Mouse (Mus musculus) midbrain, embryonic 12.5 days (tissue): Measurements from ENCODE around the gene Smad9. TPM values are rescaled to one million over a fixed set of nuclear protein-coding genes. Genes with fewer than 3 reads are reported as not detected.

ENCODE experiments used
- ATAC-seq: fragments of 200-750 bp; cut with Nextera tagmentation; 2 replicates; pipeline ENCODE4 v1.8.0; 2017; ENCODE audit warnings: low read depth, moderate TSS enrichment, moderate library complexity; ENCODE audit not compliant: low FRiP score
- H3K27ac ChIP-seq: fragments of 300-500 bp; sonication (generic); replicated peaks from 2 replicates; pipeline ENCODE4 v1.5.1; 2016; ENCODE audit warnings: mild to moderate bottlenecking
- H3K27me3 ChIP-seq: fragments of 300-500 bp; sonication (generic); 2 replicates; pipeline ENCODE4 v1.6.1; 2016; ENCODE audit warnings: mild to moderate bottlenecking
- H3K36me3 ChIP-seq: fragments of 300-500 bp; sonication (generic); 2 replicates; pipeline ENCODE4 v1.6.1; 2016
- H3K4me1 ChIP-seq: fragments of 300-500 bp; sonication (generic); 2 replicates; pipeline ENCODE4 v1.6.1; 2016
- H3K4me2 ChIP-seq: fragments of 300-500 bp; sonication (generic); replicated peaks from 2 replicates; pipeline ENCODE4 v1.6.1; 2016; ENCODE audit warnings: mild to moderate bottlenecking, moderate library complexity
- H3K4me3 ChIP-seq: fragments of 300-500 bp; sonication (generic); 2 replicates; pipeline ENCODE4 v1.5.1; 2016; ENCODE audit warnings: mild to moderate bottlenecking
- H3K9ac ChIP-seq: fragments of 300-500 bp; sonication (generic); replicated peaks from 2 replicates; pipeline ENCODE4 v1.6.1; 2016; ENCODE audit warnings: mild to moderate bottlenecking, moderate library complexity
- H3K9me3 ChIP-seq: fragments of 300-500 bp; sonication (generic); 2 replicates; pipeline ENCODE4 v1.6.1; 2016; ENCODE audit warnings: mild to moderate bottlenecking
- WGBS: fragments of 180-500 bp; shearing (Covaris S2); methylation state at CpG from one replicate; pipeline ENCODE4 v1.1.7; 2016; 5-methylcytosine and 5-hydroxymethylcytosine counted together
- polyA plus RNA-seq: library from polyadenylated mRNA; unstranded; fragments of >200 nt; fragmentation: Nextera tagmentation; extraction: Ambion mirVana; gene quantifications from 2 replicates; pipeline ENCODE4 v1.2.1, GENCODE M21; 2016

Gene Smad9
- polyA plus RNA-seq = 0.24 and 0.33 TPM in 2 replicates

DNA sequence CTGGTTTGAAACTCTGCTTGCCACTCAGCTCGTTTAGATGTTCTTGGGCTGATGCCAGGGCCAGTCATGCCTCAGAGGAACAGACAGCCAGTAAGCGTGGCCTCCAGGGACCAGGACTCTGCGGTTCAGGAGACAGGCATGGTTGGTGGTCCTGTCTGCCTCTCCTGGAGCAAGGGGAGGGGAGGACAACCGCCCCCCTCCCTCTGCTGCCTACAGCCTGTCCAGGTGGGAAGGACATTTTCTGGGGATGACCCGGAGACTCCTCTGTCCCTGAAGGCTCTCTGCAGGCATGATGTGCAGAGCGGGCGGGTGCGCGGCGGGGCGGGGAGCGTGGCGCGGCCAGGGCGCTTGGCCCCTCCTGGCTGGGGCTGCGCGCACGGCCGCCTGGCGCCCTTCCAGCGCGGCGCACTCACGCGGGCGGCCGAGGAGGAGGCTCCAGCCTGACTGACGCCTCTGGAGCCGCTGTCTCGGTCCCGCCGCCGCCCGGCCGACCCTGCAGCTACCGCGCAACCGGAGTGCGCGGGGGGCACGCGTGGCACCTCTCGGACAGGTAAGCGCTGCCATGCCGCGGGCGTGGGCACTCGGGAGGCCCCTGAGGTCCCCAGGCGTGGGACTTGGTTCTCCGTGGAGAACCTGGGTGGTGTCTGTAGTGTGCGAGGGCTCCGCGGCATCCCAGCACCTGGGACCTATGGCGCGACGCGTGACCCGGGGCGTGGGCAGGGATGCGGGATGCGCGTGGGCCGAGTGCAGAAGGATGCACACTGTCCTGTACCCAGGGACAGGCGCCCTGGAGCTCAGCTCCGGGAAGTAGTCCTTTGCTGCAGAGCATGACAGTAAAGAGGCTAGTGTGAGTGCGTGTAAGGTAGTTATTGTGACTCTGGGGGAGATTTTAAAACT is at the start of gene Smad9:
TSS of gene Smad9 (plus strand) at position 438 of the 897 bp plus-strand sequence.
- peak within 1 kb of the TSS; percentile 62 for H3K4me3 ChIP-seq
- H3K27me3 ChIP-seq = peaks cover 30% of the 10 kb centered on the region
- H3K4me2 ChIP-seq = peak within 1 kb of the TSS; percentile 100
- peak within 1 kb of the TSS; percentile 66 for H3K9ac ChIP-seq
- peaks cover 18% of the 10 kb centered on the region for H3K4me1 ChIP-seq
- 1% methylated on average over 63 of the region's 66 CpGs for WGBS
- H3K9me3 ChIP-seq = no peaks in the 10 kb centered on the region
- peak; percentile 87 for ATAC-seq
- H3K27ac ChIP-seq = no peak within 1 kb of the TSS
- H3K36me3 ChIP-seq = peaks cover 16% of the 10 kb centered on the region

DNA sequence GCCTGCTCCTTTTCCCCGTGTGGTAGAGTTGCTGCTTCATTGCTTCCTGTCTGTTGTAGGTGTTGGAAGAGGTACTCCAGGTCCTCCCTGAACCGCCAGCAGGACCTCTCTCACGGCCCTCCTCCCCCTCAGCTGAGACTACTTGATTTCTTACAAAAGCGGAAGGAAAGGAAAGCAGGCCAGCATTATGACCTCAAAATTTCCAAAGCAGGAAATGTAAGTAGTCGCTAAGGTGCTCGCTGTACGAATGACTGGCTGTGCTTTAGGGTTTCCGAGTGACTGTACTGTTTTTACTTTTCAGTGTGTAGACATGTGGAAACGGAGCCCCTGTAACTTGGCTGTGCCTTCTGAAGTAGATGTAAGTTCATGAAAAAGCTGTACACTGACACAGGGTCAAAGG is 46.4 kb upstream of the Smad9 start:
- Histone ChIP-seq H3K9ac (no peak overlapping the region), H3K36me3 (peaks cover 74% of the 10 kb centered on the region), H3K4me3 (no peak overlapping the region), H3K27me3 (no peaks in the 10 kb centered on the region), H3K4me2 (no peak overlapping the region), H3K4me1 (no peaks in the 10 kb centered on the region), H3K9me3 (no peaks in the 10 kb centered on the region), H3K27ac (no peak overlapping the region)
- 89% methylated on average over 9 of the region's 9 CpGs for WGBS
- no peak for ATAC-seq

DNA sequence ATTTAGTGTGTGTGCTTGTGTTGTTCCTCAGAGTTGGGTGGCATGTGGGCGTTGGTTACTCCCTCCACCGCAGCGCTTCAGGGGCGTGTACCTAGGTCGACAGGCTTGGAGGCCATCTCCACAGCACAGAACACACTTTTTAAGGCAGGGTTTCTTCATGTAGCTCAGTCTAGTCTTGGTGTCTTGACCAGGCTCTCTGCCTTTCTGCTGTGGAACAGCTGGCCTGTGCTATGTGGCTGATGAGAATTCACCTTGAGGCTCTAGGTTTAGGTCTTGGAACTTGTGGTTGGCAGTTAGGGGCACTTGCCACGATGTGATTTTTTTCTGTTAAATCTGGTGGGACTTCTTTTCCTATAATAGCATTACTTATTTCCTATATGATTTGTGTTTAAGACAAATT is 41.1 kb upstream of the Smad9 start, which contains the start of gene Gm21958:
TSS of gene Gm21958 (minus strand) at position 101 of the 400 bp plus-strand sequence.
- H3K9ac ChIP-seq = no peak within 1 kb of the TSS
- H3K27ac ChIP-seq = no peak within 1 kb of the TSS
- ATAC-seq = no peak
- no peaks in the 10 kb centered on the region for H3K4me1 ChIP-seq
- H3K9me3 ChIP-seq = no peaks in the 10 kb centered on the region
- H3K36me3 ChIP-seq = peaks cover 78% of the 10 kb centered on the region
- no peak within 1 kb of the TSS for H3K4me2 ChIP-seq
- no peaks in the 10 kb centered on the region for H3K27me3 ChIP-seq
- WGBS = 96% methylated on average over 6 of the region's 6 CpGs
- H3K4me3 ChIP-seq = no peak within 1 kb of the TSS

DNA sequence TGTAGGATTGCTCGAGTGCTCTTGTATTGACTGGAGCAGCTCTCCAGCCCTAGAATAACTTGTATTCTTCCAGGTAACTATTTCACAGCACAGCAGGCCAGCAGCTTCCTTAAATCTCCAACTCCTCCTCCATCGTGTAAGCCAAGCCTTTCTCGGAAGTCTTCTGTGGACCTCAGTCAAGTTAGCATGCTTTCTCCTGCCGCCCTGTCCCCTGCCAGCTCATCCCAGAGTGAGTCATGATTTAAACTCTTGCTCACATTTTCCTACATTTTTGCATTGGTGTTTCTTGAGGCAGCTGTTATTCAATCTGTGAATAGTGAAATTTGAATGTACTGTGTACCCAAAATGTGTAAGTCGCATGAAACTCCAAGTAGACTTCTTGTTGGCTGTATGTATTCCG is 39.9 kb upstream of the Smad9 start:
- H3K4me3 ChIP-seq = no peak overlapping the region
- no peak overlapping the region for H3K4me2 ChIP-seq
- H3K9me3 ChIP-seq = no peaks in the 10 kb centered on the region
- no peaks in the 10 kb centered on the region for H3K4me1 ChIP-seq
- H3K9ac ChIP-seq = no peak overlapping the region
- no peak overlapping the region for H3K27ac ChIP-seq
- ATAC-seq = no peak
- H3K27me3 ChIP-seq = no peaks in the 10 kb centered on the region
- H3K36me3 ChIP-seq = peaks cover 69% of the 10 kb centered on the region
- 93% methylated on average over 6 of the region's 6 CpGs for WGBS

DNA sequence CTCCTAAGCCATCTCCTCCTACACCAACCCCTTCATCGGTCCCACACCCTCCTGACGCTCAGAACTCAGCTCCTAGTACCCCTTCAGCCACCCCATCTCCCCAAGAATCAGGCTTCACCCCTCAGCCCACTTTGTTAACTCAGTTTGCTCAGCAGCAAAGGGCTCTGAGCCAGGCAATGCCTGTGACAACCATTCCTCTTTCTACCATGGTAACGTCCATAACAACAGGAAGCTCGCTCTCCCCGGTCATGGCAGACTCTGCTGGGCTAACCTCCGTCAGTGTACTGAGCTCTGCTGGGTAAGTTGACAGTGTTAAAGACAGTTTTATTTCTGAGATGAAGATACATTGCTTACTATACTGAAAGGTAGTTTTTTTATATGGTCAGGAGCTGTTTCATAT is 38.0 kb upstream of the Smad9 start:
- no peak overlapping the region for H3K27ac ChIP-seq
- no peak overlapping the region for H3K4me3 ChIP-seq
- WGBS = 82% methylated on average over 6 of the region's 6 CpGs
- H3K4me1 ChIP-seq = no peaks in the 10 kb centered on the region
- H3K4me2 ChIP-seq = no peak overlapping the region
- no peak overlapping the region for H3K9ac ChIP-seq
- no peak for ATAC-seq
- peaks cover 69% of the 10 kb centered on the region for H3K36me3 ChIP-seq
- no peaks in the 10 kb centered on the region for H3K9me3 ChIP-seq
- H3K27me3 ChIP-seq = no peaks in the 10 kb centered on the region

DNA sequence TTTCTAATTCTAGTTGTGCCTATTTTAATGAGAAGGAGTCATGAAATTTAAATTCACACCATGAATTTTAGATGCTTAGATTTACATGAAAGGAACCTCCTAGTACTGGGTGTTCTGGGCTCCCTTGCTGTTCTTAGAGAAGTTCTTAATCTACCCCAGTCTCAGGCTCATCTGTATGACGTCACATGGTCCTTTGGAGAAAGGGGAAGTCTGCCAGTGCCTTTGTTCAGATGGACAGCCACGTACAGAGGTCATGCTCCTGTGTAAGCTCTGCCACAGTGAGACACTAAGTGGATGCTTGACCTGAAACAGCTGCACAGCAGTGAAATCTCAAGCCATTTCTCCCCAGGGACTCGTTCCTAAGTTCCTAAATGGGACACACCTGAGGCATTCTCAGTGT is 36.4 kb upstream of the Smad9 start:
- no peak for ATAC-seq
- Histone ChIP-seq H3K27ac (no peak overlapping the region), H3K36me3 (peaks cover 81% of the 10 kb centered on the region), H3K9ac (no peak overlapping the region), H3K4me2 (no peak overlapping the region), H3K9me3 (no peaks in the 10 kb centered on the region), H3K27me3 (no peaks in the 10 kb centered on the region), H3K4me3 (no peak overlapping the region), H3K4me1 (no peaks in the 10 kb centered on the region)
- WGBS = 62% methylated on average over 3 of the region's 3 CpGs

DNA sequence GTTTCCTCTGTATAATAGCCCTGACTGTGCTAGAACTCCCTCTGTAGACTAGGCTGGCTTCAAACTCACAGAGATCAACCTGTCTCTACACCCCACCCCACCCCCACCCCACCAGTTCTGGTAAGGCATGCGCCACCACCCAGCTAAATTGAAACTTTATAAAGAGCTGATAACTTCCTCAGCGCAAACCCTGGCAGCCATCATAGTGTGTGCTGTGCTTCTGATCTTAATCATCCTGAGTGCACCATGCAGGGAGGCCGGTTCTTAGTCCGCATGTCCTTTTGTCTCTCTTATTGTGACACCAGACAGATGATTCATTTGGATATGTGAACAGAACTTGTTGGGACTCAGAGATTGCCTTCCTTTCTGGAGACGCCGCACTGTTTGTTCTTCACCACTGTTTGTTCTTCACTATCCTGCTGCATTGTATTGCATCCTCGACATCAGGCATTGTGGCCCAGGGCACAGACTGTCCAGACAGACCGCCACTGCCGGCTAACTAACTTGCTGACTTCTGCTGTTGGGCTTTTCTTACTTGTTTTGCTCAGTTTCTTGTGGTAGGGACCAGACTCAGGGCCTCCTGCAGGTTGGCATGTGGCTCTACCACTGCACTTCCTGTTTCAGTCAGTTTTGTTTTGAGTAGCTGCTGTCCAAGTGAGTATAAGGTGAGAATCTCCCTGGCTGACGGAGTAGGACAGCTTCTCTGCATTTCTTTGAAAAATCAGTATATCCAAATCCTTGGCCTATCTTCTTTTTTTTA is 31.5 kb upstream of the Smad9 start:
- Histone ChIP-seq H3K9ac (no peak overlapping the region), H3K4me2 (no peak overlapping the region), H3K27me3 (no peaks in the 10 kb centered on the region), H3K36me3 (peaks cover 68% of the 10 kb centered on the region), H3K27ac (no peak overlapping the region), H3K4me1 (no peaks in the 10 kb centered on the region), H3K9me3 (no peaks in the 10 kb centered on the region), H3K4me3 (no peak overlapping the region)
- no peak for ATAC-seq
- 87% methylated on average over 10 of the region's 10 CpGs for WGBS

DNA sequence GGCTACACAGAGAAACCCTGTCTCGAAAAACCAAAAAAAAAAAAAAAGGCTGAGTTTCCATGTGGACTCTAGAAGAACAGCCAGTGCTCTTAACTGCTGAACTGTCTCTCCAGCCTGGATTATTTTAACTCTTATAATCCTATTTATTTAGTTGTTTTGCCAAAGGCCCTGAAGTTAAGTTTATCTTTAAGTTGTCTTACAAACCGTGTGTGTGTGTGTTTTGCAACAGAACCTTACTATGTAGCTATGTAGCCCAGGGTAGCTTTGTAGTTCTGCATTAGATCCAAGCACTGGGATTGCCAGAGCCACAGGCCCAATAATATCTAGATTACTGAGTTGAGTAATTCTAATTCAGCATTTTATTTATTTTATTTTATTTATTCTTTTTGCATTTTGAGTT is 30.0 kb upstream of the Smad9 start:
- H3K27me3 ChIP-seq = no peaks in the 10 kb centered on the region
- H3K9me3 ChIP-seq = no peaks in the 10 kb centered on the region
- no peak overlapping the region for H3K27ac ChIP-seq
- H3K4me1 ChIP-seq = no peaks in the 10 kb centered on the region
- H3K36me3 ChIP-seq = peaks cover 79% of the 10 kb centered on the region
- no peak for ATAC-seq
- WGBS = 96% methylated on average over 2 of the region's 2 CpGs
- no peak overlapping the region for H3K9ac ChIP-seq
- H3K4me2 ChIP-seq = no peak overlapping the region
- H3K4me3 ChIP-seq = no peak overlapping the region

DNA sequence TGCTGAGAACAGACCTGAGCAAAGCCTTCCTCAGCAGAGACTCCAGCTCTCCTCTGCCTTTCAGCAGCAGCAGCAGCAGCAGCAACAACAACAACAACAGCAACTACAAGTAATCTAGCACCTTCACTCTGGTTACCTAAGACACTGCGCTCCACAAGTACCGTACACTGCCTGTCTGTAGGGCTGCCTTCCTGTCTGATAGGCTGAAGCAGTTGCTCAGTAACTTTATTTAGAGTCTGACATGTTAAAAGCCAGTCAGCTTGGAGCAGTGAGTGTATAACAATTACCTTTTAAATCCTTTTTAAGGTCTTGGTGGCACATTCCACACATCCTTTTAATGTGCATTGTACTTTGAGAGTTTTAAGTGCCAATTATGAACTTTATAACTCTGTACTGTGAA is 27.8 kb upstream of the Smad9 start:
- H3K4me3 ChIP-seq = no peak overlapping the region
- no peak overlapping the region for H3K27ac ChIP-seq
- H3K4me1 ChIP-seq = no peaks in the 10 kb centered on the region
- H3K36me3 ChIP-seq = peaks cover 76% of the 10 kb centered on the region
- H3K4me2 ChIP-seq = no peak overlapping the region
- 96% methylated on average over 2 of the region's 2 CpGs for WGBS
- H3K9ac ChIP-seq = no peak overlapping the region
- H3K27me3 ChIP-seq = no peaks in the 10 kb centered on the region
- no peak for ATAC-seq
- no peaks in the 10 kb centered on the region for H3K9me3 ChIP-seq

DNA sequence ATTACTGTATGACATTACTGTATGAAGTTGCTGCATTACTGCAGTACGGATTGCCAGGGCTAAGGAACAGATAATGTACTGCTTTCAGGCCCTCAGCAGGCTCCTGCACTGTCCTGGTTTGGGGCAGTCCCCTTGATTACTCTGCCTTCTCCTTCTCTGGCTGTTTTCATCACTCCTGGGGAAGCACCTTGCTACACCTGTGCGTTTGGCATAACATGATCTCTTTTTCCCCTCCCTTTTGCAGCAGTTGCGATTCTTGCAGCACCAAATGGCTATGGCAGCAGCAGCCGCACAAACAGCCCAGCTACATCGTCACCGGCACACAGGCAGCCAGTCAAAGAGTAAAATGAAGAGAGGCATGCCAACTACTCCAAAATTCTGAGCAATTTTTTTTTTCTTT is 27.3 kb upstream of the Smad9 start:
- 93% methylated on average over 6 of the region's 6 CpGs for WGBS
- H3K27me3 ChIP-seq = no peaks in the 10 kb centered on the region
- H3K4me3 ChIP-seq = no peak overlapping the region
- no peak for ATAC-seq
- H3K27ac ChIP-seq = no peak overlapping the region
- H3K36me3 ChIP-seq = peaks cover 76% of the 10 kb centered on the region
- no peaks in the 10 kb centered on the region for H3K9me3 ChIP-seq
- no peak overlapping the region for H3K4me2 ChIP-seq
- H3K9ac ChIP-seq = no peak overlapping the region
- H3K4me1 ChIP-seq = peaks cover under 1% of the 10 kb centered on the region; the same call in 1 of the 2 replicates

DNA sequence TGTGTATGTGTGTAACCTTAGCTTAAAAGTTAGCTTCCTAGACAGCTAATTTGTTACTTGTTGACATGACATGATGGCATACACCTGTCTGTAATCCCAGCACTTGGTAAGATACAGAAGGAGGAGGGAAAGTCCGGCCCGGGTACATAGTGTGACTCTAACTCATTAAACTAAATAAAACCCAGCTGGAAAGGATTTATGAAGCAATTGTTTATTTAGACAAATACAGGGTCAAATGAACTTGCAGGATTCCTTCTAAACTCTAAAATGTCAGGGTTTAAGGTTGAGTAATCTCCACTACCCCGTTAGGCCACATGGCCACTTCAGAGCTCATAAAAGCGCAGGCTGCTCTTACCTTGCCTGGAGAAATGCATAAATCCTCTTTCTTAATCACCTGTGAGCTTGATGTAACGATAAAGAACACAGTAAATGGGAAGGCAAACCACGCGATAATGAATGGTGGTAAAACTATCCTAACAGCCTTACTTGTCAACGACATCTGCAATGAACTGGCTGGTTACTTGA is 23.7 kb upstream of the Smad9 start:
- Histone ChIP-seq H3K27me3 (no peaks in the 10 kb centered on the region), H3K36me3 (peaks cover 62% of the 10 kb centered on the region), H3K4me1 (peaks cover 11% of the 10 kb centered on the region), H3K4me3 (no peak overlapping the region), H3K9ac (no peak overlapping the region), H3K9me3 (no peaks in the 10 kb centered on the region), H3K27ac (no peak overlapping the region), H3K4me2 (no peak overlapping the region)
- no peak for ATAC-seq
- WGBS = 91% methylated on average over 8 of the region's 8 CpGs

DNA sequence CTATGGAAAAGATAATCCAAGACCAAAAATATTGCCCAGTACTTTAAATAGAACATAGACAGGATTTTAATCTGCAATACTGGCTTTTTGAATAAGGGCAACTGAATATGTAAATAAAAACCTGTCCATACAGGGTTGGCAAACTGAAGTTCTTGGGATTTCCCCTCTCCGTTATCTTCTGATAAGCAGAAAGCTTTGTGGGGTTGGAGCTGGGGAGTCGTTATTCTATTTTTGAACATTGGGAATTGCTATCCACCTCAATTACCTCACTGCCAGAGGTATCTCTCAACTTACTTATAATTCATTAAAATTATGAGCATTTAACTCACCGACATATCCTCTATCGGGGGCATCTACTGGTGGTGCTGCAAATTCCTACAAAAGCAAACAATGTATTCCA is 23.0 kb upstream of the Smad9 start:
- H3K4me1 ChIP-seq = peaks cover 11% of the 10 kb centered on the region
- no peaks in the 10 kb centered on the region for H3K9me3 ChIP-seq
- ATAC-seq = no peak
- no peak overlapping the region for H3K9ac ChIP-seq
- WGBS = 91% methylated on average over 4 of the region's 4 CpGs
- no peaks in the 10 kb centered on the region for H3K27me3 ChIP-seq
- peaks cover 55% of the 10 kb centered on the region for H3K36me3 ChIP-seq
- no peak overlapping the region for H3K4me2 ChIP-seq
- no peak overlapping the region for H3K27ac ChIP-seq
- H3K4me3 ChIP-seq = no peak overlapping the region
